In genomic region chr10:61605851-61606250, GRCm38 (mm10) we compare ENCODE assay signal across 9 mouse cellular contexts. TPM values are rescaled to one million over a fixed set of nuclear protein-coding genes. Genes with fewer than 3 reads are reported as not detected.
A peak's percentile ranks its signal among the peaks of the same experiment; 100 is the strongest.
DNase-seq lines count a peak whose midpoint lies in the region; ATAC-seq and TF ChIP-seq lines count a peak whose summit lies in the region.
"Had no signal": no experiment of that assay in that cellular context is flagged by ENCODE, and none has a peak within 500 bp of the region (broad histone marks: within the 10 kb centered on the region; RNA-seq: fewer than 3 reads in every experiment).

No protein-coding gene starts in this region.

- H3K4me1 ChIP-seq in ES-E14 (ENCODE audit: control insufficient read depth in 2 of 2, insufficient read depth in 2 of 2, low read length in 2 of 2, poor library complexity in 1 of 2) = no peaks in the 10 kb centered on the region
- no peaks in the 10 kb centered on the region for H3K4me1 ChIP-seq in forebrain, postnatal 0 days (ENCODE audit: insufficient read depth)
- no peaks in the 10 kb centered on the region for H3K4me1 ChIP-seq in kidney, postnatal 0 days (replicated peaks; ENCODE audit: insufficient read depth, low read length)

- no peak overlapping the region for H3K4me2 ChIP-seq in forebrain, postnatal 0 days (ENCODE audit: low read depth)
- H3K4me2 ChIP-seq in kidney, postnatal 0 days (ENCODE audit: low read length) = no peak overlapping the region

- H3K9ac ChIP-seq in ES-E14 (ENCODE audit: insufficient read depth, low read depth, low read length, poor library complexity, severe bottlenecking) = no peak overlapping the region
- H3K9ac ChIP-seq in forebrain, postnatal 0 days = no peak overlapping the region
- no peak overlapping the region for H3K9ac ChIP-seq in kidney, postnatal 0 days (ENCODE audit: low read depth, low read length)

- in situ Hi-C loops in ES-E14 (cut with MboI; ENCODE audit: low sequenced_read_pairs in 2 of 2, unreplicated experiment in 2 of 2) = no loop called here

- 15% methylated on average over 8 of the region's 8 CpGs for WGBS in forebrain, postnatal 0 days
- 12% methylated on average over 8 of the region's 8 CpGs for WGBS in kidney, postnatal 0 days

- H3K27me3 ChIP-seq in forebrain, postnatal 0 days (ENCODE audit: insufficient read depth, low read length) = no peaks in the 10 kb centered on the region
- no peaks in the 10 kb centered on the region for H3K27me3 ChIP-seq in kidney, postnatal 0 days (ENCODE audit: insufficient read depth, low read length)

- H3K4me3 ChIP-seq in ES-E14 (ENCODE audit: insufficient read depth in 1 of 2, low read depth in 1 of 2, low read length in 2 of 2, poor library complexity in 1 of 2, severe bottlenecking in 1 of 2) = no peak overlapping the region
- H3K4me3 ChIP-seq in forebrain, postnatal 0 days (ENCODE audit: low read depth, low read length) = no peak overlapping the region
- no peak overlapping the region for H3K4me3 ChIP-seq in kidney, postnatal 0 days (replicated peaks; ENCODE audit: low read depth, low read length)
- H3K4me3 ChIP-seq: megakaryocyte, embryonic 14.5 days had no signal

- TF ChIP-seq CTCF in forebrain, postnatal 0 days (IDR thresholded peaks at IDR 0.05; ENCODE audit: low read depth) = peak; percentile 67
- peak; percentile 83 for TF ChIP-seq CTCF in kidney, postnatal 0 days (IDR thresholded peaks at IDR 0.05; ENCODE audit: low read depth)

- H3K36me3 ChIP-seq in ES-E14 (ENCODE audit: control insufficient read depth, insufficient read depth, low read length, poor library complexity, severe bottlenecking) = no peaks in the 10 kb centered on the region
- H3K36me3 ChIP-seq in forebrain, postnatal 0 days (ENCODE audit: insufficient read depth) = no peaks in the 10 kb centered on the region
- H3K36me3 ChIP-seq in kidney, postnatal 0 days (ENCODE audit: insufficient read depth, low read length) = no peaks in the 10 kb centered on the region

- ATAC-seq in forebrain, postnatal 0 days = no peak
- ATAC-seq in kidney, postnatal 0 days (replicated peaks; ENCODE audit: low FRiP score, low read depth) = no peak

- no peaks in the 10 kb centered on the region for H3K9me3 ChIP-seq in ES-E14 (ENCODE audit: control insufficient read depth, insufficient read depth, low read depth, low read length)
- no peaks in the 10 kb centered on the region for H3K9me3 ChIP-seq in forebrain, postnatal 0 days (ENCODE audit: low read length)
- H3K9me3 ChIP-seq in kidney, postnatal 0 days (replicated peaks; ENCODE audit: low read length) = no peaks in the 10 kb centered on the region
- H3K9me3 ChIP-seq: megakaryocyte, embryonic 14.5 days had no signal

- peak; percentile 49 for DNase-seq in layer of hippocampus, adult 11-12 months (ENCODE audit: low spot score)
- no peak for DNase-seq in layer of hippocampus, adult 9-11 months
- peak; percentile 74 for DNase-seq in ES-E14 (ENCODE audit: low read depth, low spot score)
- DNase-seq in c-Kit-negative CD71-positive TER-119-positive erythroid progenitor cells, embryonic 14.5 days (ENCODE audit: low read depth, low spot score) = peak; percentile 36
- DNase-seq in forebrain, postnatal 0 days = peak; percentile 65
- DNase-seq in kidney, postnatal 0 days (ENCODE audit: low spot score) = peak; percentile 68
- DNase-seq in mesoderm, embryonic 11.5 days (ENCODE audit: low read depth, low spot score) = peak; percentile 75
- DNase-seq in testis, postnatal 14 days (ENCODE audit: low spot score) = peak; percentile 30

- H3K27ac ChIP-seq in ES-E14 (ENCODE audit: insufficient read depth, low read depth, low read length, poor library complexity, severe bottlenecking) = no peak overlapping the region
- no peak overlapping the region for H3K27ac ChIP-seq in forebrain, postnatal 0 days (ENCODE audit: low read depth, low read length)
- no peak overlapping the region for H3K27ac ChIP-seq in kidney, postnatal 0 days

TF ChIP-seq in ES-E14, 5 proteins besides CTCF, POLR2A, EP300 and RAD21:
- no peak for TF ChIP-seq HCFC1 (IDR thresholded peaks at IDR 0.05; ENCODE audit: borderline replicate concordance, insufficient read depth, low read length)
- no peak for TF ChIP-seq ZC3H11A (IDR thresholded peaks at IDR 0.05; ENCODE audit: borderline replicate concordance, low read depth, low read length)
- TF ChIP-seq CHD2 (IDR thresholded peaks at IDR 0.05; ENCODE audit: low read depth, low read length) = no peak
- no peak for TF ChIP-seq ZNF384 (IDR thresholded peaks at IDR 0.05; ENCODE audit: low read depth, low read length)
- TF ChIP-seq MAFK (IDR thresholded peaks at IDR 0.05; ENCODE audit: insufficient read depth, low read depth, low read length) = no peak
TF ChIP-seq in ES-E14: peak in this region for 0.

RNA-seq across cellular contexts. Expression of gene Npffr1, which starts 10.6 kb away (rescaled TPM):
- total RNA-seq in ES-E14 (2012; rRNA removed) = 0.16 and 0.18 TPM in 2 replicates
- 2.8 and 3.7 TPM in 2 replicates for total RNA-seq in forebrain, postnatal 0 days (2014; rRNA removed)
- 1.3 and 2.2 TPM in 2 replicates for polyA plus RNA-seq in forebrain, postnatal 0 days (2015; fragmentation: Nextera tagmentation; extraction: Ambion mirVana)
- polyA plus RNA-seq in kidney, postnatal 0 days (2015; fragmentation: Nextera tagmentation; extraction: Ambion mirVana) = 0.09 and 0.14 TPM in 2 replicates

RNA-seq across cellular contexts. Expression of gene Ppa1, which starts 42.5 kb away (rescaled TPM):
- total RNA-seq in ES-E14 (2012; rRNA removed) = 165 and 262 TPM in 2 replicates
- 137 and 157 TPM in 2 replicates for total RNA-seq in forebrain, postnatal 0 days (2014; rRNA removed)
- polyA plus RNA-seq in forebrain, postnatal 0 days (2015; fragmentation: Nextera tagmentation; extraction: Ambion mirVana) = 201 and 219 TPM in 2 replicates
- polyA plus RNA-seq in kidney, postnatal 0 days (2015; fragmentation: Nextera tagmentation; extraction: Ambion mirVana) = 111 and 121 TPM in 2 replicates
